Mouse (Mus musculus) monocyte, adult 2 months (primary cell): ENCODE measurements around the gene Rad51b.

ENCODE experiments used
- DNase-seq, 2 experiments: peaks; one replicate each; pipeline ENCODE4 v3.0.0; 2022; ENCODE audit warnings: low spot score in 2 of 2, low read depth in 1 of 2

Rad51b gene

GRCm38 (mm10) chr12:79560084-79560699 is 263.1 kb downstream of the Rad51b start:
- DNase-seq, result no peak

DNA sequence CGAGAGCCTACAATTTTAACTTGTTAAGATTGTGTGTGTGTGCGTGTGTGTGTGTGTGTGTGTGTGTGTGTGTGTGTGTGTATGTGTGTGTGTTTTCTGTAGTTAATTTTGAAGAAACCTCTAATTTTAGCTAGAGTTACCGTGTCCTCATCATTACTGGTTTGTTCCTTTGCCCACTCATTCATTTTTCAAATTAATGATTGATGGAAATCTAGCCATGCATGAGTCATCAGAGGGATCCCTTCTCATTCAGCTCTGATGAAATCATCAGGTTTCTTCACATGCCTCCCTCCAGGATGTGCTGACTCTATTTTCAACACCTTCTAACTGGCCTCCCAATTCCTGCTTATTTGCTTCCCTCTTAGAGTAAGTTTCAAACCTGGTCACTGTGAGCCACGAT is 263.8 kb downstream of the Rad51b start:
- no peak for DNase-seq

- DNase-seq, result no peak
These were observed 277.3 kb downstream of the Rad51b start for GRCm38 (mm10) chr12:79574159-79575040.

GRCm38 (mm10) chr12:79575041-79575541 is 278.0 kb downstream of the Rad51b start:
- DNase-seq, result no peak

DNA sequence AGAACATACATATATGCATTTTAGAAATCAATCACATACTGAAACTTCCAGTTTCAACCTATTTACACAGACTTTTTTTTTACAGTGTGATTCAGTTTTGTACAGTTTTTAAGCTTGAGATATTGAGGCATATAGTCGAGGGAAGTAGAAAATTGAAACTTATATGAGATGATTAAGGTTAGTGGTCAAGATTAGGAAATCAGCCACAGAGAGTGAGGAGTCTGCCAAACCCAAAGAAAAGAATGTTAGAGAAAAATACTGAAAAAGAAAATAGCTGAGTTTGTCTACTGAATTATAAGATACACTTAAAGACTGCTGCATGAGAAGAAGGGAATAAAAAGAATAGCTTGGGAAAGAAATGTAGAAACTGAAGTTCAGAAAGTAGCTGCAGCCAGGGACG is 280.4 kb downstream of the Rad51b start:
- DNase-seq, result no peak

DNA sequence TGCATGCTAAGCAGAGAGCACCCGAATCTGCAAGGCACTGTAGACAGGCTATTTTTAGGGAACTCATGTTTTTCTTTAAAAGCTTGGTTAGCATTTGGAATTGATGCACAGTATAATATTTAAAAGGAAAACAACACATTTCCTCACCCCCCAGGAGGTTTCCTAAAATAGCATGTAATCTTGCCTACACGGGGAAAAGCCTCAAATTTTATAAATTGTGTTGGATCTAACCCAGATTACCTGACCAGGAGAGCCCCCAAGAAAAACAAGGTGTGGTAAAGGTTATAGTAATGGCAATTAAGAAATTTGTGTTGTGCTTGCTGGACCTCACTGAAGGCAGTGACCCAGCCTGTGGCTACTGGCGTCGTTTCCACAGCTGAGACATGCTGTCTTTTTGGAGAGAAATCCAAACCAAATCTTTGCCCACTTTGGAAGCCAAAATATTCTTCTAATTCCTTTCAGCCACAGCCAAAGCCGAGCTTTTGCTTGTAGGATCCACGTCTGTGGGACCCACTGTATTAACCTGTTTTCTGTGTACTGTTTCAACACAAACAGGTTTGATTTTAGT is 282.0 kb downstream of the Rad51b start:
- DNase-seq, result no peak

GRCm38 (mm10) chr12:79579837-79580236 is 282.8 kb downstream of the Rad51b start:
- no peak for DNase-seq

- DNase-seq, result no peak
These were observed 287.6 kb downstream of the Rad51b start for GRCm38 (mm10) chr12:79584556-79585307.

DNA sequence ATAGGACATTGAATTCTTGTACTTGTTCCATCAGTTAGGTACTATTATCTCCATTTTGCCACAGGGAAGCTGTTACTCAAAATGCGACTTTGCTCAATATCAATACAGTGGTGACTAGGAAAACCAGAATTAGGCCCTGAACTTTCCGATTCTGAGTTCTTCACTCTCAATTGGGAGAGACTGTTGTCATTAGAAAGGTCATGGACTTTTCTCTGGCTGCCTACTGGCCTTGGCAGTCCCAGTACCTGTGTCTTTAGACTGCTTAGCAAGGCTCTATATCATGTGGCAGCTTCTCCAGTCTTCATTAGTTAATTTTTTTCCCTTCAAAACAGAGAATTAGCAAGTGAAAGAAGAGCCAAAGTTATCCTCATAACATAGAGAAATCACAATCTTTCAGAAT is 288.3 kb downstream of the Rad51b start:
- DNase-seq, result no peak

GRCm38 (mm10) chr12:79588831-79589230 is 291.7 kb downstream of the Rad51b start:
- DNase-seq, result no peak

GRCm38 (mm10) chr12:79592206-79592605 is 295.1 kb downstream of the Rad51b start:
- DNase-seq, result no peak

- no peak for DNase-seq
These were observed 299.8 kb downstream of the Rad51b start for GRCm38 (mm10) chr12:79596842-79597241.

DNA sequence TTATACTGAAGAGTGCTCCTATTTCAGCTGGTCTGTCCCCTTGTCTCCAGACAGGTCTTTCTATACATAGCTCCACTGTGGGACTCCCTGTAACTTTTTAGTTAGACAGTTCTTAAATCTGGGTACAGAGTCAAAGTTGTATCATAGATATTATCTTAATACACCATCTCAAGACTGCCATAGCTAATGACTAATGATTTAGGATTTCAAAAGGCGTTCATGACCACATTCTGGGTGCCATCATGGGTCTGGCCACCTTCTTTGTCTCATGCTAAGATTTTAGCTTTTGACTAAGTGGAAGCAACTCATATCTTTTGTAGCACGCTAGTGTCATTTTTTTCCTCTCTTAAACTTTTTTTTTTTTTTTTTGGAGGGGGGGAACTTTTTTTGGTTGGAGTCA is 300.3 kb downstream of the Rad51b start:
- DNase-seq, result no peak

GRCm38 (mm10) chr12:79597786-79598185 is 300.7 kb downstream of the Rad51b start:
- DNase-seq, result no peak

DNA sequence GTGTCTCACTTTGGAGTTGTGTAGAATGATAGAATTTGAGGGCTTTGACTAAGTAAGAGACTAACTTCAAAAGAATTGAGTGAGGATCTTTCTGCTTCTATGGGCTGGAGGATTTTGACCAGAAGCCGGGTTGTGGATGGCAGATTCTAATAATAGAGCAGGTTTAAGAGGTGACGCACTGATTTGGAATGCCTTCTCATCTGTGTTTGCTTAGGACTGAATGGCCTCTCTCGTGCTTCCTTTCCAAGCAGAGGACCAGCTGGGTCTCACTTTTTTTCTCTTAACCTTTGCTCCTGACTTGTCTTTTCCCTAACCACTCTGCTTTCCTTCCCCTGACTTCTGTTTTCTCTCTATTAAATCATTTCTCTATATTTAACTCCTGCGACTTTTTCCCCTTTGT is 301.4 kb downstream of the Rad51b start:
- DNase-seq, result no peak

DNA sequence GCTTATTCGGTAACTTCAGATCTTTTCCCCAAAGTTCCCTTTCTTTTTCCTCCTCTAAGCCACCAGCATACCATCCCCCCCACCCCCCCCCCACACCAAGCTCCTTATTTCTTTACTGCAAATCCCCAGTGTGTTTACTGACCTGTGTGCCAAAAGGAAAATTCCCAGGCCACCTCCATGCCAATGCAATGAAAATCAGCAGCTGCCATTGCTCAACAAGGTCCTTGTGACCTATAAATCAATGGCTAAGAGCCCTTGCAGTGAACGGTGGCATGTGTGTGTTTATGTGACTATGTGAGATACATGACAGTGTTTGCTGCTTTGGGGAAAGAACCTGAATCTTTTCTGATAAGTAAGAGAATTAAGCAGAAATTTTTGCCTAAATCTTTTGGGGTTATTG is 301.8 kb downstream of the Rad51b start:
- DNase-seq, result no peak

- DNase-seq, result no peak
These were observed 303.2 kb downstream of the Rad51b start for GRCm38 (mm10) chr12:79600149-79600769.

GRCm38 (mm10) chr12:79602641-79603040 is 305.6 kb downstream of the Rad51b start:
- DNase-seq, result no peak

DNA sequence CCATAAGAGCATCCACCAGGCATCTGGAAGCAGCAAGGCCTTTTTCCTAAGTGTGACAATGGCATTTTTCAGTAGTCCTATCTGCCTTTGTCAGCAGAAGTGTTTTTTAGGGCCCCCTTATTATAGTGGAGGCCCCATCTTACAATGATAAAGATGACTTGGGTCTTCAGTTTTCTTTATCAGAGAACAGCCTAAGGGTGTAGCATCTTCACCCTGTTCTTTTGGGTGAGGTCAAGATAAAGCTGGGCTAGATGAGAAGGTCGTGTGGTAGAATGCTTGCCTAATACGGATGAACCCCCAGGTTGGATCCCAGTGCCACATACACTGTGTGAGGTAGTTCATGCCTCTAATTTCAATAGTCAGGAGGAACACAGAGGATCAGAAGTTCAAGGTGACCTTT is 307.8 kb downstream of the Rad51b start:
- DNase-seq, result no peak

DNA sequence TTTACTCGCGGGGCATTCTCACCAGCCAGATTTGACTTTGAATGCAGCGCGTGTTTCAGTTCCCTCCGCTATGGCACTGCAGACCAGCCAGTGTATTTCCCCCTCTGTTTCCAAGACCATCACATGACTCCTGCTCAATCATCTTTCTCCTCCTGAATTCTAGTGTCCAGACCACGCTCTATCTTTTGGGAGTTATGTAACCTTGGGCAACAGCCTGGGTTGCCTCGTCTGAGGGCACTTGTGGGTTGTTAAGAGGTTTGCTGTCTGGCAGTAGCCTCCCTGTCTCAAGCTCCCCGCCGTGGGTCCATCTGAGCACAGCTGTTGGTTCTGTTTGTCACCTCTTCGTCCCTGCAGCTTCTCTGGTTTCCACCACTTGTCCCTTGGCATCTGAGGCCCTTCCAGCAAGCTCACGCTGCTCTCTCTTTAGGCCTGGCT is 309.1 kb downstream of the Rad51b start:
- DNase-seq, result no peak
